15 mouse cellular contexts compared by ENCODE assay signal in the genomic region with DNA sequence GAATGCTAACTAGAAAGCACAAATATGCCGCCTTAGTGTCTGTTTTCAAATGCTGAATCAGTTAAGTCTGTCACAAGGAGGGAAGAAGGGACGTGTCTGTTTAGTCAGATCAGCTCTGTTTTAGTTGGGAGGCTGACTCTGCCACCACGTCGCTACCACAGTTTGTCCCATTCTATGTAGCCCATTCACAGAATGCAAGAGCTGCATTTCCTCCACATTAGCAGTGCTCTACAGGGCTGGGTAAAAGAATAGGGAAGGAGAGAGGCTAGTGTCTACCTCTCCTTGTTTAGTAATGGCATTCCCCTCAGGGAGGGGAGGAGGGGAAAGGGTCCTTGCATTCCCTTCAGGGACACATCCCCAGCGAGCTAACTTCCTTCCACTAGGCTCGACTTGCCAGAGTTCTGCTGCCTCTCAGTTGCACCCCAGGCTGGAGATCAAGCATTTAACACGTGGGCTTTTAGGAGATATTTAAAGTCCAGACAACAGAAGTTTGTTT.
A peak's percentile ranks its signal among the peaks of the same experiment; 100 is the strongest.
DNase-seq lines count a peak whose midpoint lies in the region; ATAC-seq and TF ChIP-seq lines count a peak whose summit lies in the region.
"Had no signal": no experiment of that assay in that cellular context is flagged by ENCODE, and none has a peak within 500 bp of the region (broad histone marks: within the 10 kb centered on the region; RNA-seq: fewer than 3 reads in every experiment).

No protein-coding gene starts in this region.

- no peaks in the 10 kb centered on the region for H3K27me3 ChIP-seq in kidney, embryonic 16.5 days (ENCODE audit: insufficient read depth, low read length)
- no peaks in the 10 kb centered on the region for H3K27me3 ChIP-seq in Patski
- H3K27me3 ChIP-seq in neural tube, embryonic 15.5 days (replicated peaks), result no peaks in the 10 kb centered on the region
- H3K27me3 ChIP-seq: forebrain, embryonic 12.5 days; hindbrain, embryonic 13.5 days; liver, embryonic 12.5 days had no signal

- in situ Hi-C loops in Patski (cut with MboI; ENCODE audit: low pct_unique_long_range_greater_than_20kb), result no loop called here

- peak; percentile 61 for DNase-seq in heart, adult 11 months
- no peak for DNase-seq in heart, postnatal 14 days
- no peak for DNase-seq in kidney, adult 11 months
- no peak for DNase-seq in Patski (ENCODE audit: low read depth, low spot score)
- no peak for DNase-seq in right cerebral cortex, postnatal 4 days
- DNase-seq: adrenal gland, postnatal 10 days; cerebellum, adult 8-10 months; gastrocnemius, adult 2 months; kidney, adult 9 months had no signal

- H3K4me3 ChIP-seq in kidney, embryonic 16.5 days (ENCODE audit: low read length), result no peak overlapping the region
- H3K4me3 ChIP-seq in neural tube, embryonic 15.5 days (replicated peaks), result no peak overlapping the region
- H3K4me3 ChIP-seq: forebrain, embryonic 12.5 days; gastrocnemius, adult 2 months; hindbrain, embryonic 13.5 days; liver, embryonic 12.5 days had no signal

- CTCF ChIA-PET in Patski (lab: Charles Lee), result interaction anchor here (1.5 kb wide), 1 partner anchor 25 kb away, joined by 3 read pairs; no protein-coding TSS in a partner anchor

- no peak for TF ChIP-seq CTCF in Patski (IDR thresholded peaks at IDR 0.05)

- POLR2A ChIA-PET in Patski (lab: Charles Lee), result no interaction called here

- H3K4me2 ChIP-seq in kidney, embryonic 16.5 days (replicated peaks; ENCODE audit: low read depth, low read length), result peak overlapping the region; percentile 9; the same call in 1 of the 2 replicates
- no peak overlapping the region for H3K4me2 ChIP-seq in neural tube, embryonic 15.5 days
- H3K4me2 ChIP-seq: forebrain, embryonic 12.5 days; hindbrain, embryonic 13.5 days; liver, embryonic 12.5 days had no signal

- no peaks in the 10 kb centered on the region for H3K9me3 ChIP-seq in kidney, embryonic 16.5 days (ENCODE audit: low read length)
- H3K9me3 ChIP-seq in neural tube, embryonic 15.5 days (replicated peaks), result no peaks in the 10 kb centered on the region
- H3K9me3 ChIP-seq: forebrain, embryonic 12.5 days; hindbrain, embryonic 13.5 days; liver, embryonic 12.5 days had no signal

- no peak overlapping the region for H3K9ac ChIP-seq in kidney, embryonic 16.5 days (replicated peaks; ENCODE audit: low read length)
- no peak overlapping the region for H3K9ac ChIP-seq in neural tube, embryonic 15.5 days (replicated peaks)
- H3K9ac ChIP-seq: forebrain, embryonic 12.5 days; hindbrain, embryonic 13.5 days; liver, embryonic 12.5 days had no signal

- H3K36me3 ChIP-seq in kidney, embryonic 16.5 days (ENCODE audit: insufficient read depth, low read length), result no peaks in the 10 kb centered on the region
- H3K36me3 ChIP-seq in neural tube, embryonic 15.5 days, result no peaks in the 10 kb centered on the region
- H3K36me3 ChIP-seq: forebrain, embryonic 12.5 days; hindbrain, embryonic 13.5 days; liver, embryonic 12.5 days had no signal

- intact Hi-C loops in heart, postnatal 14 days (cut with DNase I), result no loop called here

- WGBS in kidney, embryonic 16.5 days, result 12% methylated on average over 7 of the region's 7 CpGs
- 53% methylated on average over 7 of the region's 7 CpGs for WGBS in neural tube, embryonic 15.5 days

- H3K27ac ChIP-seq in kidney, embryonic 16.5 days (ENCODE audit: low read length), result peak overlapping the region; percentile 69
- H3K27ac ChIP-seq in neural tube, embryonic 15.5 days (replicated peaks), result no peak overlapping the region
- H3K27ac ChIP-seq: forebrain, embryonic 12.5 days; gastrocnemius, adult 2 months; hindbrain, embryonic 13.5 days; liver, embryonic 12.5 days had no signal

- peak; percentile 64 for ATAC-seq in kidney, embryonic 16.5 days (ENCODE audit: low FRiP score, low TSS enrichment)
- peak; percentile 51 for ATAC-seq in Patski
- peak; percentile 27 to 67 for ATAC-seq in hematopoietic stem cell, adult 5-6 weeks (replicated peaks in 1 of 2; ENCODE audit: insufficient read depth in 1 of 2, low FRiP score in 2 of 2, low TSS enrichment in 1 of 2, low read depth in 1 of 2, poor library complexity in 2 of 2, severe bottlenecking in 2 of 2)
- ATAC-seq in neural tube, embryonic 15.5 days (ENCODE audit: low FRiP score), result no peak
- ATAC-seq: liver, embryonic 12.5 days had no signal

- peaks cover 16% of the 10 kb centered on the region for H3K4me1 ChIP-seq in kidney, embryonic 16.5 days (ENCODE audit: insufficient read depth, low read length)
- H3K4me1 ChIP-seq in neural tube, embryonic 15.5 days, result peaks cover 3% of the 10 kb centered on the region; the same call in 1 of the 2 replicates
- H3K4me1 ChIP-seq: liver, embryonic 12.5 days had no signal
